Mouse (Mus musculus) lung, embryonic 16.5 days (tissue): ENCODE results near the gene Sult1a1. TPM values are rescaled to one million over a fixed set of nuclear protein-coding genes. Genes with fewer than 3 reads are reported as not detected.

ENCODE experiments used
- ATAC-seq: fragments of 200-750 bp; cut with Nextera tagmentation; 2 replicates; pipeline ENCODE4 v1.8.0; 2017; ENCODE audit warnings: low read depth, mild to moderate bottlenecking, moderate library complexity
- H3K27ac ChIP-seq: fragments of 300-500 bp; sonication (generic); 2 replicates; pipeline ENCODE4 v1.5.1; 2014; ENCODE audit warnings: mild to moderate bottlenecking, control low read depth, low read length
- H3K27me3 ChIP-seq: fragments of 300-500 bp; sonication (generic); 2 replicates; pipeline ENCODE4 v1.6.1; 2014; ENCODE audit warnings: low read depth, low read length, mixed read lengths; ENCODE audit not compliant: control insufficient read depth, insufficient read depth
- H3K36me3 ChIP-seq: fragments of 300-500 bp; sonication (generic); 2 replicates; pipeline ENCODE4 v1.6.1; 2014; ENCODE audit warnings: low read length; ENCODE audit not compliant: control insufficient read depth, insufficient read depth
- H3K4me1 ChIP-seq: fragments of 300-500 bp; sonication (generic); replicated peaks from 2 replicates; pipeline ENCODE4 v1.6.1; 2014; ENCODE audit warnings: low read length, mixed read lengths; ENCODE audit not compliant: control insufficient read depth, insufficient read depth
- H3K4me2 ChIP-seq: fragments of 300-500 bp; sonication (generic); 2 replicates; pipeline ENCODE4 v1.6.1; 2014; ENCODE audit warnings: low read depth, low read length, control low read depth
- H3K4me3 ChIP-seq: fragments of 300-500 bp; sonication (generic); 2 replicates; pipeline ENCODE4 v1.5.1; 2014; ENCODE audit warnings: mild to moderate bottlenecking, low read length, control low read depth
- H3K9ac ChIP-seq: fragments of 300-500 bp; sonication (generic); 2 replicates; pipeline ENCODE4 v1.6.1; 2014; ENCODE audit warnings: low read length, control low read depth
- H3K9me3 ChIP-seq: fragments of 300-500 bp; sonication (generic); 2 replicates; pipeline ENCODE4 v1.6.1; 2016; ENCODE audit warnings: low read length; ENCODE audit not compliant: control insufficient read depth
- WGBS: fragments of 180-500 bp; shearing (Covaris S2); extraction: QIAGEN DNeasy Blood & Tissue Kit; methylation state at CpG from one replicate; pipeline ENCODE4 v1.1.7; 2014; 5-methylcytosine and 5-hydroxymethylcytosine counted together
- polyA plus RNA-seq: library from polyadenylated mRNA; unstranded; fragments of >200 nt; fragmentation: Nextera tagmentation; extraction: Ambion mirVana; gene quantifications from 2 replicates; pipeline ENCODE4 v1.2.1, GENCODE M21; 2015

The Sult1a1 gene
- polyA plus RNA-seq, 1 experiment from 2014 or later, result 12.3 TPM

DNA sequence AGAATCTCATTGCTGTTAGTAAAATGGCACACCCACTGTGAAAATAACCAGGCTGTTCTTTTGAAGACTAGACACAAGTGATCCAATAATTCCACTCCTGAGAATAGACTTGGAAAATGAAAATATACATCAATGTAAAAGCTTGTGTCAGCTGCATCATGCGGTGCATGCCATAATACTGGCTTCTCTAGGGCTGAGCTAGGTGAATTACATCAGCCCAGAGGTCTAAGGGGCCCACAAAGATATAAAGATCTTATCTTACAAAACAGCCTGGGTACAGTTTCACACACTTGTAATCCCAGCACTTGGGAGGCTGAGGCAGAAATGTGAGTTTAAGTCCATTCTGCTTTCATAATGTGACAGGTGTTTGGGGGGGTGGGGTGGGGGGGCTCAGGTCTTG lies 18.7 kb downstream of the Sult1a1 start:
- ATAC-seq, result no peak
- Histone ChIP-seq H3K27ac (no peak overlapping the region), H3K4me2 (no peak overlapping the region), H3K9me3 (no peaks in the 10 kb centered on the region), H3K4me1 (no peaks in the 10 kb centered on the region), H3K9ac (no peak overlapping the region), H3K27me3 (no peaks in the 10 kb centered on the region), H3K36me3 (no peaks in the 10 kb centered on the region; the same call in 1 of the 2 replicates), H3K4me3 (no peak overlapping the region)
- 89% methylated on average over 1 of the region's 1 CpGs for WGBS

DNA sequence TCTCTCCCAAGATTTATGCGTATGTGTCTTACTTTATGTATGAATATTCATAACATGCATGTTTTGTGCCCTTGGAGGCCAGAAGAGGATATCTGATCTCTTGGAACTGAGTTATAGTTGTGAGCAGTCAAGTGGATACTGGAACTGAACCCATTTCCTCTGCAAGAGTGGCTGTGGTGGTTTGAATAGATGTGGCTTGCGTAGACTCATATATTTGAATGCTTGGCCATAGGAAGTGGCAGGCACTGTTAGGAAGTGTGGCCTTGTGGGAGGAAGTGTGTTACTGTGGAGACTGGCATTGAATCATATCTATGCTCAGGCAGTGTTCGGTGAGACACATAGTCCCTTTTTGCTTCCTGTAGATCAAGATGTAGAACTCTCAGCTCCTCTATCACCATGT lies 20.5 kb downstream of the Sult1a1 start:
- no peaks in the 10 kb centered on the region for H3K36me3 ChIP-seq
- H3K27ac ChIP-seq, result no peak overlapping the region
- H3K4me1 ChIP-seq, result no peaks in the 10 kb centered on the region
- no peaks in the 10 kb centered on the region for H3K9me3 ChIP-seq
- no peak overlapping the region for H3K4me2 ChIP-seq
- H3K9ac ChIP-seq, result no peak overlapping the region
- no peak overlapping the region for H3K4me3 ChIP-seq
- 82% methylated on average over 3 of the region's 3 CpGs for WGBS
- no peaks in the 10 kb centered on the region for H3K27me3 ChIP-seq
- no peak for ATAC-seq

DNA sequence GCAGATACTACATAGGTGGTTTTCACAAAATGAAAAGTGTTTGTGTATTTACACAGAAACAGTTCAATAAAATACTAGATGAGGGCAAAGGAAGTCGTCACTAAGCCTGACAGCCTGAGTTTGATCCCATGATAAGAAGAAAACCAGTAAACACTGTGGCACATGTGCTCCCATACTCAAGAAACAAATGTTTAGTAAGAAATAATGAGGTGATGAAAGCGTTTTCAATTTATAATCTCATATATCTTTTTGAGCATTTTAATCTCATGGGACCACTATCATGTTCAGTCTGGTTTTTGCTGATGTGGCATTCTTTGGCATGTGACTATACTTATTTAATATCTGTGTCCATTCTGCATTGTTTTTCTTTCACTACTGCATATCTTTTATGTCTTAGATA lies 22.2 kb downstream of the Sult1a1 start:
- WGBS, result 66% methylated on average over 2 of the region's 2 CpGs
- no peaks in the 10 kb centered on the region for H3K36me3 ChIP-seq
- ATAC-seq, result no peak

DNA sequence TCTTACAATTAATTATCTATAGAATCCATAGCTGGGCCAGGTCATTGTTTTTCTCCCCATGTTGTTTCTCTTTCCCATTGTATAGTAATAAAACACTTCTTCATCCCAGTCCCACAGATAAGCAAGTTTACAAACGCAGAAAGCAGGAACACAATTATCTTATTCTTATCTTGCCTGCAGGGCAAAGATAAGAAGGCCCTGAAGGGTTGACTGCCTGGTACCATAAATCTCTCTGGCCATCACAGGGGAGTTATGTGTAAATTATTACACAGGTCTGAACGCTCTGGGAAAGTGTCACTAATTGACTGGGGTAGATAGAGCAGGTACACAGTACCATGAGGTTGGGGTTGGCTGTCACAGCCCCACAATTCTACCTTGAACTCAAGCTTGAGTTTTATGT lies 25.4 kb downstream of the Sult1a1 start:
- Histone ChIP-seq H3K36me3 (no peaks in the 10 kb centered on the region), H3K4me3 (no peak overlapping the region), H3K4me1 (peaks cover 2% of the 10 kb centered on the region), H3K9me3 (no peaks in the 10 kb centered on the region), H3K27me3 (no peaks in the 10 kb centered on the region), H3K9ac (no peak overlapping the region), H3K27ac (no peak overlapping the region), H3K4me2 (no peak overlapping the region)
- WGBS, result 31% methylated on average over 2 of the region's 2 CpGs
- no peak for ATAC-seq

More for the DNA sequence above, 22.2 kb downstream of the Sult1a1 start:
- Histone ChIP-seq H3K27ac (no peak overlapping the region), H3K4me3 (no peak overlapping the region), H3K27me3 (no peaks in the 10 kb centered on the region), H3K9ac (no peak overlapping the region), H3K9me3 (no peaks in the 10 kb centered on the region), H3K4me1 (peaks cover 2% of the 10 kb centered on the region), H3K4me2 (no peak overlapping the region)

DNA sequence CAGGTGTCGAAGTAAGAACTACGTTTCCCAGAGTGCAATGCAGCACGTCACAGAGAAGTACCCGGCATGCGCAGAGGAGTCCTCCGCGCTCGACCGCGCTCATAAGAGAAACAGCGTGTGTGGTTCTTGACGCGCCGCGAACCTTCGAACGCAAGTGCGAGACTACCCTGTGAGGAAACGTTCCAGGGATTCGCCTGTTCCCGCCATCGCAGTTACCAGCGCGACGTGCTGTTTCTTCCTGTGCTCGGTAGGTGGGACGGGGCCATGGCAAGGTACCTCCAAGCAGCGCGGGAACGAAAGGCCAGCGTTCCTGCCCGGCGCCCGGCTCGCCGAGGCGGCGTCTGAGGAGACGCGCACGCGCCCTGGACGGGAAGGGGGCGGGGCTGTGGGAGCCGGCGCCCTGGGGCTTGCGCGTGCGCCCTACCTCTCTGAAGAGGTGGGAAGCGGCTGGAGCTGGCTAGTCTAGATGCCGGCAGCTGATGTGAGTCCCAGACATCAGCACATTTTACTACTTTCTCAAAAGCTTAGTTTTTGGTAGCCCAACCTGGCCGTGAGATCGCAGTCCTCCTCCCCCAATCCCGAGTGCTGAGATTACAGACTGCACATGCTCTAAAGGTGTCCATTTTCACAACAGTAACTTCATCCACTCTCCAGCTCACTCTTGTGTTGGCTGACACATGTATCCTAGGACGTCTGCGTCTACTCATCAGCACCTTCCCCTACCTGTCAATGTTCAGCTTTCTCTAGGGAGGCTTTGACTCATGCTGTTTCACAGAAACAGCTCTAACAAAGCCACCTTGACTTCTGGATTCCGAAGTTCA lies 26.8 kb downstream of the Sult1a1 start, which contains the start of gene Sgf29:
TSS of gene Sgf29 (plus strand) at position 79 of the 821 bp plus-strand sequence.
- peak within 1 kb of the TSS; percentile 78 for H3K9ac ChIP-seq
- no peaks in the 10 kb centered on the region for H3K36me3 ChIP-seq
- under 1% methylated on average over 57 of the region's 57 CpGs for WGBS
- H3K4me1 ChIP-seq, result peaks cover 2% of the 10 kb centered on the region
- no peaks in the 10 kb centered on the region for H3K9me3 ChIP-seq
- peak; percentile 99 for ATAC-seq
- H3K4me3 ChIP-seq, result peak within 1 kb of the TSS; percentile 66
- no peaks in the 10 kb centered on the region for H3K27me3 ChIP-seq
- H3K27ac ChIP-seq, result peak within 1 kb of the TSS; percentile 91
- H3K4me2 ChIP-seq, result peak within 1 kb of the TSS; percentile 87

DNA sequence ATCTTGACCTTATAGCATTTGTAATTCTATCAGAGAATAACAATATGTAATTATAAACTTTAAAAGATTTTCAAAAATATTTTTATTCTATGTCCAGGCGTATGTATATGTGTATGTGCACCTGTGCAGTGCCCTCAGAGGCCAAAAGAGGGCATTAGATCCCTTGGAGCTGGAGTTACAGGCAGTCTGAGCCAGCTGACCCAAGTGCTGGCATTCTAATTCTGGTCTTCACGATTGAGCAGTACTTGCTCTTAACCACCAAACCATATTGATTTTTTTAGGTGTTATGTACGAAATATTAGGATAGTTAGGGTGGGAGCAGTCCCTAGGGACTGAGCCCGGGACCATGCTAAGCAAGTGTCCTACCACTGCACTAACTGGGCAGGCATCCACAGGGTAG lies 27.7 kb downstream of the Sult1a1 start:
- Histone ChIP-seq H3K4me3 (peak overlapping the region; percentile 66; the same call in 1 of the 2 replicates), H3K36me3 (no peaks in the 10 kb centered on the region)
- 72% methylated on average over 4 of the region's 4 CpGs for WGBS

DNA sequence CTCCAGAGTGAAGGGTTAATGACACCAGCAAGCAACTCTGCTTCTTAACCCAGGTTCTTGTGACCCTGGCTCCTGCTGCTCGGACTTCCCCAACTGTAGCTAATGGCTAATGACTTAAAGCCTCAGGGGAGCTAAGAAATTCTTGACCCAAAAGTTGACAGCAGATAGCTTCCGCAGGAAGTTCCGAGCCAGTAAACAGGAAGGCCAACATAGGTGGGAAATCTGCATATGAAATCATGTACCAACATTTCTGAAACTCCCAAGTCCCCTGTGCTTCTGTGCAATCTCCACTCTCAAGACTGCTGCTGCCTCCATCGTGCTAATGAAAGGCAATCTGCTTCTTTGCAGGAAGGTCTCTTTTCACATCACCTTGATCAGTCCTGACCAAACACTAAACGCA lies 30.5 kb downstream of the Sult1a1 start:
- no peak overlapping the region for H3K4me3 ChIP-seq
- H3K36me3 ChIP-seq, result no peaks in the 10 kb centered on the region
- no peak overlapping the region for H3K4me2 ChIP-seq
- peaks cover 2% of the 10 kb centered on the region for H3K4me1 ChIP-seq
- H3K9me3 ChIP-seq, result no peaks in the 10 kb centered on the region
- no peak overlapping the region for H3K27ac ChIP-seq
- WGBS, result 51% methylated on average over 5 of the region's 5 CpGs
- no peak for ATAC-seq
- H3K9ac ChIP-seq, result no peak overlapping the region
- H3K27me3 ChIP-seq, result no peaks in the 10 kb centered on the region

More for the DNA sequence above, 27.7 kb downstream of the Sult1a1 start:
- no peak overlapping the region for H3K9ac ChIP-seq
- H3K4me1 ChIP-seq, result peaks cover 2% of the 10 kb centered on the region
- ATAC-seq, result no peak
- H3K27me3 ChIP-seq, result no peaks in the 10 kb centered on the region
- H3K4me2 ChIP-seq, result peak overlapping the region; percentile 87
- no peak overlapping the region for H3K27ac ChIP-seq
- H3K9me3 ChIP-seq, result no peaks in the 10 kb centered on the region

DNA sequence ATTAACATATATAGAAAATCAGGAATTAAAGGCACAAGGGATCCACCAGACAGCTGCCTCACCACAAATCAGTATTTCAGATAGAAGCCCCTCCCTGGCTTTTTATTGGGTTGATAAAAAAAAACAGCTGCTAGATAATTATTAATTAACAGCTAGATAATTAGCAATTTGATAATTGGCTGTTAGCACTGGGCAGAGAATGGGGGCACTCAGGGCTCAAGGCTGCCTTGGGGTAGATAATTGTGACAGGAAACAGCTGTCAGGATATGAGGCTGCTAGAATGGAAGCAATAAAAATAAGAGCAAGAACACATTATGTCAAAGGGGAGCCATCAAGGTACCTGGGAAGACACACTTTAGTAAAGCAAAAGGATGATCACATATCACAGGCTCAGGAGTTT lies 31.3 kb downstream of the Sult1a1 start:
- H3K9me3 ChIP-seq, result no peaks in the 10 kb centered on the region
- H3K4me2 ChIP-seq, result no peak overlapping the region
- H3K9ac ChIP-seq, result no peak overlapping the region
- no peaks in the 10 kb centered on the region for H3K27me3 ChIP-seq
- H3K36me3 ChIP-seq, result no peaks in the 10 kb centered on the region
- peaks cover 1% of the 10 kb centered on the region; the same call in 1 of the 2 replicates for H3K4me1 ChIP-seq
- no peak for ATAC-seq
- no peak overlapping the region for H3K27ac ChIP-seq
- no peak overlapping the region for H3K4me3 ChIP-seq

DNA sequence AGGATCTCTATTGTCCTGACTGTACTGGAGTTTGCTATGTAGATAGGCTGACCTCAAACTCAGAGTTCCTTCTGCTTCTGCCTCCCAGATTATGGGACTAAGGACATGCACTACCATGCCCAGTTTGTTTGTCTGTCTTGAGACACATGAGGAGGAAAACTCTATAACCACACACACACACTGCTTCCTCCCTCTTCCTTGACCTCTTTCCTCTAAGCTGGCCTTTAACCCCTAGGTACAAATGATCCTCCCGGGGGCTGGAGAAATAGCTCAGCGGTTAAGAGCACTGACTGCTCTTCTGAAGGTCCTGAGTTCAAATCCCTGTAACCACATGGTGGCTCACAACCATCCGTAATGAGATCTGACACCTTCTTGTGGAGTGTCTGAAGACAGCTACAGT lies 31.9 kb downstream of the Sult1a1 start:
- no peak for ATAC-seq
- Histone ChIP-seq H3K4me1 (no peaks in the 10 kb centered on the region), H3K36me3 (no peaks in the 10 kb centered on the region), H3K9ac (no peak overlapping the region), H3K27ac (no peak overlapping the region), H3K4me3 (no peak overlapping the region), H3K4me2 (no peak overlapping the region), H3K9me3 (no peaks in the 10 kb centered on the region), H3K27me3 (no peaks in the 10 kb centered on the region)
- 74% methylated on average over 3 of the region's 3 CpGs for WGBS
